Mouse (Mus musculus) hindbrain, postnatal 0 days (tissue): Measurements from ENCODE around the gene Hnrnpa3. TPM values are rescaled to one million over a fixed set of nuclear protein-coding genes. Genes with fewer than 3 reads are reported as not detected.

ENCODE experiments used
- ATAC-seq: fragments of 200-750 bp; cut with Nextera tagmentation; 2 replicates; pipeline ENCODE4 v1.8.0; 2017; ENCODE audit warnings: mild to moderate bottlenecking, moderate TSS enrichment, moderate library complexity
- DNase-seq: peaks from one replicate; pipeline ENCODE4 v3.0.0-alpha.2; 2015; ENCODE audit warnings: low spot score
- H3K27ac ChIP-seq: fragments of 300-500 bp; sonication (generic); 2 replicates; pipeline ENCODE4 v1.5.1; 2014; ENCODE audit warnings: mild to moderate bottlenecking
- H3K27me3 ChIP-seq: fragments of 300-500 bp; sonication (generic); 2 replicates; pipeline ENCODE4 v1.6.1; 2014; ENCODE audit warnings: low read length, mixed read lengths; ENCODE audit not compliant: insufficient read depth
- H3K36me3 ChIP-seq: fragments of 300-500 bp; sonication (generic); 2 replicates; pipeline ENCODE4 v1.6.1; 2014; ENCODE audit warnings: low read length, mixed read lengths; ENCODE audit not compliant: insufficient read depth
- H3K4me1 ChIP-seq: fragments of 300-500 bp; sonication (generic); 2 replicates; pipeline ENCODE4 v1.6.1; 2014; ENCODE audit warnings: antibody characterized with exemption, low read length, mixed read lengths; ENCODE audit not compliant: insufficient read depth
- H3K4me2 ChIP-seq: fragments of 300-500 bp; sonication (generic); 2 replicates; pipeline ENCODE4 v1.6.1; 2014; ENCODE audit warnings: low read depth, mild to moderate bottlenecking, low read length, moderate library complexity, mixed read lengths
- H3K4me3 ChIP-seq: fragments of 300-500 bp; sonication (generic); 2 replicates; pipeline ENCODE4 v1.5.1; 2014; ENCODE audit warnings: low read length
- H3K9ac ChIP-seq: fragments of 300-500 bp; sonication (generic); replicated peaks from 2 replicates; pipeline ENCODE4 v1.6.1; 2014; ENCODE audit warnings: mild to moderate bottlenecking, low read length, moderate library complexity, mixed read lengths
- H3K9me3 ChIP-seq: fragments of 300-500 bp; sonication (generic); 2 replicates; pipeline ENCODE4 v1.6.1; 2016; ENCODE audit warnings: low read length, mixed read lengths
- CTCF ChIP-seq: IDR thresholded peaks from 2 replicates; pipeline ENCODE4 v1.5.1; 2016; ENCODE audit warnings: antibody characterized with exemption, control low read depth, low read depth
- WGBS: fragments of 180-500 bp; shearing (Covaris S2); extraction: QIAGEN DNeasy Blood & Tissue Kit; methylation state at CpG from one replicate; pipeline ENCODE4 v1.1.7; 2014; 5-methylcytosine and 5-hydroxymethylcytosine counted together
- microRNA-seq, 2 experiments: library from miRNA; unstranded; fragments of <30 nt; microRNA quantifications; one replicate each; pipeline ENCODE4; 2016
- polyA plus RNA-seq: library from polyadenylated mRNA; unstranded; fragments of >200 nt; fragmentation: Nextera tagmentation; extraction: Ambion mirVana; gene quantifications from 2 replicates; pipeline ENCODE4 v1.2.1, GENCODE M21; 2015
- total RNA-seq: library from RNA; depleted of rRNA; stranded (reverse); fragments of >200 nt; gene quantifications from 2 replicates; pipeline ENCODE4 v1.2.3, GENCODE M21; 2014; rRNA removed

Hnrnpa3 gene
- total and polyA plus RNA-seq, 2 experiments from 2014 or later: 64.9 to 131 TPM

DNA sequence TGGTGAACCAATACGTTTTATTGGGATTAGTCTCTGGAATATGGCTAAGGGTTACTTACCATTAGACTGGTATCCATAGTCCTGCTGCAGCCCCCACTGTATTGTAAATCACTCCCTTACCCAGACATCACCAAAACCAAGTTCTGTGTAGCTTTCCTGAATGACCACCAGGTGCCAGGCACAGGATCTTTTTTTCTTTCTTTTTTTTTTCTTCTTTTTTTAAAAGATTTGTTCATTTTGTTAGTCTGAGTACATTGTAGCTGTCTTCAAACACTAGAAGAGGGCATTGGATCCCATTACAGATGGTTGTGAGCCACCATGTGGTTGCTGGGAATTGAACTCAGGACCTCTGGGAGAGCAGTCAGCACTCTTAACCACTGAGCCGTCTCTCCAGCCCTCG, 54.0 kb downstream of the Hnrnpa3 start:
- no peak for DNase-seq
- H3K4me1 ChIP-seq: no peaks in the 10 kb centered on the region
- H3K27ac ChIP-seq: no peak overlapping the region
- no peaks in the 10 kb centered on the region for H3K36me3 ChIP-seq
- no peaks in the 10 kb centered on the region for H3K27me3 ChIP-seq
- no peak overlapping the region for H3K4me3 ChIP-seq
- ATAC-seq: no peak
- WGBS: 89% methylated on average over 3 of the region's 3 CpGs
- H3K9ac ChIP-seq: no peak overlapping the region
- no peaks in the 10 kb centered on the region for H3K9me3 ChIP-seq
- no peak overlapping the region for H3K4me2 ChIP-seq
- TF ChIP-seq CTCF: no peak

DNA sequence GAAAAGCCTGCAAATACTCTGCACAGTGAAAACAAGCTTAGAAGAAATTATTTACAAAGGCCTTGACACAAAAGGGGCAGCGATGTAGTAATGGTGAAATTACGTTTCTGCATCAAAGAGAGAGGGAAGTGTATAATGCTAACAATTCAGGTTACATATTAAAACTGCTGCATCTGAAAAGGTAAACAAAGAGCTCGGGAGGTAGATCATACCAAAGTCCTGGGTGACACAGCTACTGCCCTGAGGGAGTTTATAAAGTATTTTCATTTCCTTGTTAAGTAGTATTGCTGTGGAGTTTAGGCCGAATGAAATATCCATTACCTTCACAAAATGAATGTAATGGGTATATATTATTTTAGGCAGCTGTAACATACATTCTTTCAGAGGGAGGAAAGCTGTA, 55.7 kb downstream of the Hnrnpa3 start:
- Histone ChIP-seq H3K4me2 (no peak overlapping the region), H3K27me3 (no peaks in the 10 kb centered on the region), H3K9me3 (no peaks in the 10 kb centered on the region), H3K27ac (no peak overlapping the region), H3K4me3 (no peak overlapping the region), H3K4me1 (no peaks in the 10 kb centered on the region), H3K36me3 (no peaks in the 10 kb centered on the region), H3K9ac (no peak overlapping the region)
- DNase-seq: no peak
- ATAC-seq: no peak
- TF ChIP-seq CTCF: no peak
- 83% methylated on average over 4 of the region's 4 CpGs for WGBS

- no peak for TF ChIP-seq CTCF
- ATAC-seq (no peak), DNase-seq (no peak)
- no peaks in the 10 kb centered on the region for H3K27me3 ChIP-seq
- H3K36me3 ChIP-seq: no peaks in the 10 kb centered on the region
- no peaks in the 10 kb centered on the region for H3K9me3 ChIP-seq
- 54% methylated on average over 12 of the region's 12 CpGs for WGBS
- no peak overlapping the region for H3K4me3 ChIP-seq
- H3K27ac ChIP-seq: no peak overlapping the region
- no peak overlapping the region for H3K4me2 ChIP-seq
- H3K4me1 ChIP-seq: no peaks in the 10 kb centered on the region
- H3K9ac ChIP-seq: no peak overlapping the region
These were observed 57.3 kb downstream of the Hnrnpa3 start for GRCm38 (mm10) chr2:75716046-75717016.

Small RNA genes within 50 kb of the gene (microRNA-seq; reads per million reads assigned to microRNA genes)
- 0 reads per million in 2 experiments for gene Gm24574

Other genes with a start within 250 kb of the Hnrnpa3 start
- gene Nfe2l2, start 45.4 kb downstream of the Hnrnpa3 start, total RNA-seq: 7.4 and 11.6 TPM in 2 replicates
- 16.3 and 17.0 TPM in 2 replicates for gene Nfe2l2, start 45.4 kb downstream of the Hnrnpa3 start, polyA plus RNA-seq
- gene Agps, start 172.9 kb downstream of the Hnrnpa3 start, total RNA-seq: 32.7 and 40.0 TPM in 2 replicates
- 17.1 and 17.8 TPM in 2 replicates for gene Agps, start 172.9 kb downstream of the Hnrnpa3 start, polyA plus RNA-seq